Mouse (Mus musculus) cerebellum, postnatal 36 days (tissue): ENCODE results near the gene Wnt5b.
"Not testable (repeated sequence)": the region's sequence is repeated elsewhere in the genome, so short reads cannot be mapped to it uniquely, and the experiment has no call there.

ENCODE experiments used
- DNase-seq, 2 experiments: peaks; one replicate each; pipeline ENCODE4 v3.0.0; 2021 to 2022; ENCODE audit warnings: mixed read lengths in 2 of 2

Gene Wnt5b

DNA sequence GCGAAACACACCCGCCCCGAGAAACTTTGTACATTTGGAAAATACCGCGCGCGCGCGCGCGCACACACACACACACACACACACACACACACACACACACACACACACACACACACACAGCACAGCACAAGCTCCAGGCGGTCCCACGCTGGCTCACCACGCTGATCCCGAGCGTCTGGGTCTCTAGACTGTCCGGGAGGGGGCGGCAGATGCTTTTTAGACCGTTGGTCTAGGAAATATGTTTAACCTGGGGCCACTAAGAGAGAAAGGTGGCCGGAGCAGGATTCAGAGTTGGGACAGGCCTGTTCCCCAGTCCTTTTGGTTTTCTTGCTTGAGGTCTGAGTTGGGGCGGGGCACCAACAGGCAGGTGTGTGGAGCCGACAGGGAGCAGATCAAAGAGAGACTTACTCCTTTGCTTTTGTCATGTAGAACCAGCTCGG is 95.1 kb downstream of the Wnt5b start:
- peak; percentile 28 to 43 for DNase-seq

DNA sequence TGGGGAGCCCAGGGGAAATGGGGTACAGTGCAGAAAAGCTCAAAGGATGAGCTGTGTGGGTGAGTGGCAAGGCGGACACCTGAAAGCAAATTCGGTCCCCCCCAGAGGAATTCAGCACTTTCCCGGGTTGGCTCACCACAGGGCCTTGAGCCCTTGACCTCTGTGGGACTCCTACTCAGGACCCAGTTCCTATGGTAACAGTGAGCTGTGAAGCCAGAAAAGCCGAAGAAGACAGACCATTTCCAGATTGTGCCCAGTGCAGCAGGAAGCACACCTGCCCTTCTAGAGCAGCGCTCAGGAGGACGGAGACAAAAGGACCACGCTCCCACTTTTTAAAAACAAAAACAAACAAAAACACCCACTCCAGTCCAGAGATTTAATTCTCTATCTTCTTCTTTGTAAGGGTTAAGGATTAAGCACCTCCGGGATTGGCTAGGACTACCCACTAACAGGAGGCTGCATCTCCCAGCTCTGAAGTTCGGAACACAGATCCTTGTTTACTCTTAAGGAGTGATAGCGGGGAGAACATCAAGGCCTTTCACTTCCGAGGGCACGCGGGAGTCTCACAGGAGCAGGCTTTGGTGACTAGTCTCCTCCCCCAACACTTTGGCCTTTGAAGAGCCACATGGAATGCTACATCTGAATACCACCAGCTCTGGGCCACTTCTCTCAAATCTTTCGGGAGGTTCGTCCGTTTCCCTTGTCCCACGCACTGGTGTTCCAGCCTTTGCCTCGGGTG is 95.7 kb downstream of the Wnt5b start:
- DNase-seq = no peak

GRCm38 (mm10) chr6:119445671-119446607 is 98.2 kb downstream of the Wnt5b start:
- DNase-seq = no peak

DNA sequence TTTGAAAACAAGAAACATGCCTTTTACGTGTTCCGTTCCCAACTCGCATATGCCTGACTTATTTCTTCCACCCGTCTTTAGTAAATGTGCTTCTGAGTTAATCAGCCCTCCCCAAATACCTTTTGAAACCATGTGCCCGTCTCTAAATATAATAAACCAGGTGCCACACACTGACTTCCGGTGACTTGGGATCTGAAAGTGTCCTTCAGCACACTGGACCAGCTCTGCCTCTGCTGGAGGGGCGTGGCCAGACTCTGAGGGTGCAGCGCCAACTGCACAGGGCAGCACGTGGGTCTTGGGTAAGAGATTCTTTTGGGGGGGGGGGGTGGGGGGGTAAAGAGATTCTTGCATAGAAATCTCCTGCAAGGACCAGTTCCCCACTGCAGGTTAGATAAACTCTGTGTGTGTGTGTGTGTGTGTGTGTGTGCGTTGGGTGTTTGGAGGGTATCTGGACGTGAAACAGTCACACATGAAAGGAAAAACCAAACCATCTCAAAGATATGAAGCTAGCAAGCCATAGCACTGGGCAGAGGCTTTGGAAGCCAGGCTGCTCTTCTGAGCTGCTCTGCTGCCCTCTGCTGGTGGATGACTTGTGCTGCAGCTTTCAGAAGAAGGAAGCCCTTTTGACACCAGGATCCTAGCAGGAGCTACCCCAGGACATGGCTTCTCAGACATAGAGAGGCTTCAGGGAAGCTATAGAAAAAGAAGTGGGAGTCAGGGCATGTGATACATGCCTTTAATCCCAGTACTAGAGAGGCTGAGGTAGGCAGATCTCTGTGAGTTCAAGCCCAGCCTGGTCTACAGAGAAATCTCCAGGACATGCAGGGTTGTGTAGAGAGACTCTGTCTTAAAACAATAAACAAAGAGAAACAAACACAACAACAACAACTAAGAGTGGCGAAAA is 100.2 kb downstream of the Wnt5b start:
- DNase-seq = peak; percentile 82

DNA sequence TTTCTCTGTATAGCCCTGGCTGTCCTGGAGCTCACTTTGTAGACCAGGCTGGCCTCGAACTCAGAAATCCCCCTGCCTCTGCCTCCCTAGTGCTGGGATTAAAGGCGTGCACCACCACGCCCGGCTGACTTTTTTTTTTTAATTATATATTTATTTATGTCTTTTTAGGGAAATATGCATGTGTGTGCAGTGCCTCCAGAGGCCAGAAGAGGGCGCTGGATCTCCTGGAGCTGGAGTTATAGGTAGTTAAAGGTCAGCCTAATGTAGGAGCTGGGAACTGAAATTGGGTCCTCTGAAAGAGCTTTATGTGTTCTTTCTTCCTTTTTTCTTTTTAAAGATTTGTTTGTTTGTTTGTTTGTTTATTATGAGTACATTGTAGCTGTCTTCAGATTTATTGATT is 101.4 kb downstream of the Wnt5b start:
- DNase-seq = not testable (repeated sequence)

DNA sequence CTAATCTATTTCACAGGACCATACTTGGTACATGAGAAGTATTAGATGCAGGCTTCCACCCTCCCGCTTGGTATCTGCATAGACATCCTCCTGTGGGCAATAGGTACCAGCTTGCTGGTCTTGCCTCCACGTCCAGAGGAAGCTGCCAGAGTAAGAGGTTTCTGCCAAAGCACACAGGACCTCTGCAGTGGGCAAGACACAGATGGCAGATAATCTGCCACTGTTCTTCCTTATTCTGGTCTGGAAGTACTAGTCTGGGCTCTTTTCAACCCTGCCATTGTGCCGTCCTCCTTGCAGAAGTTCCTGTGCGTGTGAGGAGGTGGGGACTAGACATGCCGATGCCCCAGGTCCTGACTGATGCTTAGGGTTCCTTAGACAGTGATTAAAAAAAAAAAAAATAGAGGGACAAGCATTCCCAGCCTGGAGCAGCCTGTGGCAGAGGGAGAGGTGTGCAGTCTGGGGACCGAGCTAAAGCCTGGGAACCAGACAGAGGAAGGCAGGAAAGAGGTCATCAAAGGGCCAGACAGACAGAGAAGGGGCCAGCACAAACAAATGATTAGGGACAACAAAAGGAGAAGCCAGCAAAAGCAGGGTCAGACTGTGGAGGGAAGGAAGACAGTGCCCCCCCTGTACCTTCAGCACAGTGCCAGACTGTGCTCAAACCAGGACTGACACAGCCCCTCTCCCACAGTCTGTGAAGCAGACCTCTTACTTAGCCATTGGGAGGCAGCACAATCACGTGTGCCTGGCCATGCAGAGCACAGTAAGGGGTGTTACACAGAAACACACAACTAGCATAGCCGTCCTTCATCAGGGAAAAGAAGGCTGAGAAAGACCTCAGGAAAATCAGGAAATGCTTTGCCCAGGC is 106.0 kb downstream of the Wnt5b start:
- DNase-seq = no peak

- no peak for DNase-seq
Observed at GRCm38 (mm10) chr6:119434394-119434793, 109.8 kb downstream of the Wnt5b start.

- no peak for DNase-seq
Observed at GRCm38 (mm10) chr6:119431751-119432324, 112.3 kb downstream of the Wnt5b start.

DNA sequence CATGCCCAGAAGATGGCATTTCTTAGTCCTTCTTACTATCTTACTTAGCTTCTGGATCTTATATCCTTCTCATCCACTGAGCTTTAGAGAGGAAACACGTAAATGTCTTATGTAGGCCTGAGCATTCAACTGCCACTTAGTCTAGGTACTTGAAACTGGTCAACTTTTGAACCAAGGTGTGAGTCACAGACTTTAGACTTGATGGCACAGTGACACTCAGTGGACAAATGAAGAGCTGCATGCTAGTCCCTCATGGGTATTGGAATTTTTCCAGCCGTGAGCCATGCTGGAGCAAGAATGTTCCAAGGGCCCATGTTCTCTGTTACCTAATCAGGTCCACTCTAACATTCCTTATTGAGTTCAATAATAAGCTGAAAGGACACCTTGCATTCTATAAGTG is 113.6 kb downstream of the Wnt5b start:
- peak; percentile 54 to 73 for DNase-seq

GRCm38 (mm10) chr6:119429311-119429710 is 114.8 kb downstream of the Wnt5b start:
- DNase-seq = no peak

DNA sequence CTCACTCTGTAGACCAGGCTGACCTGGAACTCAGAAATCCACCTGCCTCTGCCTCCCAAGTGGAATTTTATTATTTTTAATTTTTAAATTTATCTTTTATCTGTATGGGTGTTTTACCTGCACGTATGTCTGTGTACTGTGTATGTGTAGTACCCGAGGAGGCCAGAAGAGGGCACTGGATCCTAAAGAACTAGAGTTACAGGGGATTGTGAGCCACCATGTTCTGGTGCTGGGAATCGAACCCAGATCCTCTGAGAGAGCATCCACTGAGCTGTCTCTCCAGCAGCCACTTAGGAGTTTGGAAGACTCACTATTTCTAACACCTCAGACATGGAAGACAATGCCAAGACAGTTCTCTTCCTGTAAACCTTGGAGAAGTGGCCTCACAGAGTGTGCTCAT is 115.5 kb downstream of the Wnt5b start:
- no peak for DNase-seq

DNA sequence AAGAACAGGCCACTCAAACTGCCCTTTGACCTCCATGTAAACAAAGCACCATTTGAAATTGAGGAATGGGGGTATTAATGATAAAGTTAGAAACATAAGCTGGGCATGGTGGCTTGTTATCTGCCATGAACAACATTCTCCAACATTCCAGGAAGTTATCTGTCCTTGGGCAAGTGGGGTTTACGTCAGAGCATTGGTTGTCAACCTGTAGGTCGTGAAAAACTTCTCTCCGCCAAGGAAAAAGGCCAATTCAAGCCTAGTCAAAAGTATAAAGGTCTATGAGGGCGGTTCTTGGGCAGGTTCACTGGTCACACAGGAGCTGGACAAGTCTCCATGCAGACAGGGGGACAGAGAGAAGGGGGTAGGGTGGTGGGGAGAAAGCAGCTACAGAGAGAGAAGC is 123.1 kb downstream of the Wnt5b start:
- no peak for DNase-seq

- no peak for DNase-seq
Observed at GRCm38 (mm10) chr6:119420357-119420756, 123.8 kb downstream of the Wnt5b start.

GRCm38 (mm10) chr6:119419412-119419811 is 124.7 kb downstream of the Wnt5b start:
- DNase-seq = no peak

DNA sequence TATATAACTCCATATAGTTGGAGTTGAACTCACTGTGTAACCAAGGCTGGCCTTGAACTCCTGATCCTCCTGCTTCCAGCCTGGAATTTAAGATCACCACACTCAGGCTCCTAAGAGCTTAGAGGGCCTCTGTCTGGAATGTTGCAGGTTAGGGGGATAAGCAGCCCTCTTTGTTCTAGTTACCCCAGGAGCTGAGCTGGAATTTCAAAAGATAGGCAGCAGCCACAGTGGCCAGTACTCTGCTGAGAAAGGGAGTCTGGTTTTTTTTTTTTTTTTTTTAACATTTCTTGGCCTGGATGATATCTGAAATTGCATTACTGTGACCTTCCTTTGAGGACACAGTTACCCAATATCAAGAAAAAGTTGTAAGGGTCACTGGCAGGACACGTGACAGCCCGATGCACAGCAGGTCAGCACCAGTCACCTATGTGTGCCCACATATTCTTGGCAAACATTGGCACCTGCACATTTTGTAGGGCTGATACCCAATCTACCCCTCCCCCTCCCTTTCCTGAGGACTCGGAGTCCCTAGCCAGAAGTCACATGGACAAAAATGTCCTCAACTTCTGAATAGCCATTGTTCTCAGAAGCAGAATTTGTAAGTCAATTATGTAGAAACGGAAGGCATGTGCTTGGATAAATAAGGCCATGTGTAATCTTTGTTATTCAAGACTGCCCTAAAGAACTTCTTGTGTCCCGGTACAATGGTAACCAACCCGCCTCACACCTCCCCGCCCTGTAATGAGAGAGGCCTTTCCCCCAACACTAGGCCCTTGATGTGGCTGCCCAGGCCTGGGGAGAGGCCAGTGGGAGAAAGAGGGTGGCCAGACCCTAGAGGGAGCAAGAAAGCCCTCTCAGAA is 125.5 kb downstream of the Wnt5b start:
- DNase-seq = no peak

- DNase-seq = no peak
Observed at GRCm38 (mm10) chr6:119417821-119418220, 126.3 kb downstream of the Wnt5b start.

GRCm38 (mm10) chr6:119417354-119417753 is 126.8 kb downstream of the Wnt5b start, which contains the start of gene Adipor2:
TSS of gene Adipor2 (minus strand) at chr6:119417704.
- no peak for DNase-seq

DNA sequence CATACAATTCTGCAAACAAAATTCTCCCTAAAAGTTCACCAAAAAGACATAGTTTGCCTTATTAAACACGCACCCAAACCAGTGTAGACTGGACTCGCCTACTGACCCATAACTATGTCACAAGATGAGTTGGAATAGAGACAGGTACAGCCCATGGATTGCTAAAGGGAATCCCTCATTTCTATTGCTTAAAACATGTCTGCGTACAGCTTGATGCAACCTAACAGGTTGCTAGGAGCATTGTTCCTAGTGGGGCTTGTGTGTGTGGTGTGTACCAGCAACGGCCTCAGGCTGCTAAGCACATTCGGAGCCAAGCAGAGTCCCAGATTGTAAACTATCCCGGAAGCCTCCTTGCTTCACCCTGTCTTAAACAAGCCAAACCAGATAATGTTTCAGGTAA is 127.5 kb downstream of the Wnt5b start:
- no peak for DNase-seq

DNA sequence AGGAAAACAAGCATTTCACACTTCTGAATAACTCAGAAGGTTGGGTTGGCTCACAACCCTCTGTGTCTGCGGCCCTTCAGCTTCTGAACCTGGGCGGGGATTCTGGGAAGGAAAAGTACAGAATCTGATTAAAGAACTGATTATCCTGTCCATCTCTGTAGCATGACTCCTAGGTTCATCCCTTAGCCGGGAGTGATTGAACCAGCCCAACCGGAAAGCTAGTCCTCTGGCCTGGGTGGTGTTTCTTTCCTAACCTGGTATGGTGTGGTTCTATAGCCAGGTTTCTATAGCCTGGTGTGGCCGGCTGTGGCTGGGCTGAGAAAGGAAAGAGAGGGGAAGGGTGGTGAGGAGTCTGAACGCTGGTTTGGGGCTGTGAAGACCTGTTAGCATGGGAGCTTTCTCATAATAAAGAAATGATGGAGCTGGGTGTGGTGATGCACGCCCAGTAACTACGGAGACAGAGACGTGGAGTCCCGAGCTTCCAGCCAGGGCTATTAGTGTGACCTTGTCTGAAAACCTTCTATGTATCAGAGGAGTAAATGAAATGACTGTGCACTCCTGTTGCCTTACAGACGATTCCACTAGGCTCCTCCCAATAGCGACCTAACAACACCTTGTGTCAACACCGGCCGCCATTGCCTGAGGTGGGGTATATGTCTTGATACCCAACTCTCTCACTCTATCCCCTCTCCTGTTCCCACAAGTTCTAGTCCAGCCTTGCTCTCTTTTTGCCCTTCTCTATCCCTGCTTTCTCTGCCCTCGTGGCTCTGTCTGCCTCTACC is 129.7 kb downstream of the Wnt5b start:
- DNase-seq = no peak
